Mouse (Mus musculus): ENCODE measurements at regions not wholly inside any gene's neighbourhood (a gene's known extent, or its start where the extent isn't known, plus 50 kb on each side); places are given as distances from the start of the nearest gene placed in this dataset.

- H3K4me3 ChIP-seq (ENCODE audit: insufficient read depth, low read depth, low read length), result no peak overlapping the region
- no peak overlapping the region for H3K27ac ChIP-seq (replicated peaks; ENCODE audit: low read depth, low read length)
- no peaks in the 10 kb centered on the region for H3K4me1 ChIP-seq (ENCODE audit: control insufficient read depth, insufficient read depth, insufficient read length, low read length)
These were observed 131.4 kb downstream of the Cxcl12 start for GRCm38 (mm10) chr6:117299503-117300288.

GRCm38 (mm10) chr6:117303361-117303760 lies 135.0 kb downstream of the Cxcl12 start:
- no peak overlapping the region for H3K4me3 ChIP-seq (ENCODE audit: insufficient read depth, low read depth, low read length)
- no peaks in the 10 kb centered on the region for H3K4me1 ChIP-seq (ENCODE audit: control insufficient read depth, insufficient read depth, insufficient read length, low read length)
- no peak overlapping the region for H3K27ac ChIP-seq (replicated peaks; ENCODE audit: low read depth, low read length)

GRCm38 (mm10) chr6:117305736-117306250 lies 137.5 kb downstream of the Cxcl12 start:
- H3K4me3 ChIP-seq (ENCODE audit: insufficient read depth, low read depth, low read length), result no peak overlapping the region
- no peak overlapping the region for H3K27ac ChIP-seq (replicated peaks; ENCODE audit: low read depth, low read length)
- H3K4me1 ChIP-seq (ENCODE audit: control insufficient read depth, insufficient read depth, insufficient read length, low read length), result no peaks in the 10 kb centered on the region

- H3K4me3 ChIP-seq (ENCODE audit: insufficient read depth, low read depth, low read length), result no peak overlapping the region
- peaks cover 10% of the 10 kb centered on the region; the same call in 1 of the 2 replicates for H3K4me1 ChIP-seq (ENCODE audit: control insufficient read depth, insufficient read depth, insufficient read length, low read length)
- H3K27ac ChIP-seq (replicated peaks; ENCODE audit: low read depth, low read length), result no peak overlapping the region
These were observed 140.3 kb downstream of the Cxcl12 start for GRCm38 (mm10) chr6:117308636-117309035.

GRCm38 (mm10) chr6:117312891-117313781 lies 144.8 kb downstream of the Cxcl12 start:
- H3K4me1 ChIP-seq (ENCODE audit: control insufficient read depth, insufficient read depth, insufficient read length, low read length), result peaks cover 12% of the 10 kb centered on the region; the same call in 1 of the 2 replicates
- H3K27ac ChIP-seq (replicated peaks; ENCODE audit: low read depth, low read length), result peak overlapping the region; percentile 77
- H3K4me3 ChIP-seq (ENCODE audit: insufficient read depth, low read depth, low read length), result no peak overlapping the region

GRCm38 (mm10) chr6:117313944-117314566 lies 145.7 kb downstream of the Cxcl12 start:
- Histone ChIP-seq H3K4me1 (ENCODE audit: control insufficient read depth, insufficient read depth, insufficient read length, low read length) (peaks cover 12% of the 10 kb centered on the region; the same call in 1 of the 2 replicates), H3K4me3 (ENCODE audit: insufficient read depth, low read depth, low read length) (no peak overlapping the region), H3K27ac (replicated peaks; ENCODE audit: low read depth, low read length) (no peak overlapping the region)

- Histone ChIP-seq H3K27ac (replicated peaks; ENCODE audit: low read depth, low read length) (no peak overlapping the region), H3K4me1 (ENCODE audit: control insufficient read depth, insufficient read depth, insufficient read length, low read length) (no peaks in the 10 kb centered on the region), H3K4me3 (ENCODE audit: insufficient read depth, low read depth, low read length) (no peak overlapping the region)
These were observed 155.0 kb downstream of the Cxcl12 start for GRCm38 (mm10) chr6:117323301-117323700.

- no peaks in the 10 kb centered on the region for H3K4me1 ChIP-seq (ENCODE audit: control insufficient read depth, insufficient read depth, insufficient read length, low read length)
- H3K4me3 ChIP-seq (ENCODE audit: insufficient read depth, low read depth, low read length), result no peak overlapping the region
- no peak overlapping the region for H3K27ac ChIP-seq (replicated peaks; ENCODE audit: low read depth, low read length)
These were observed 155.5 kb downstream of the Cxcl12 start for GRCm38 (mm10) chr6:117323850-117324249.

- H3K4me3 ChIP-seq (ENCODE audit: insufficient read depth, low read depth, low read length), result no peak overlapping the region
- H3K4me1 ChIP-seq (ENCODE audit: control insufficient read depth, insufficient read depth, insufficient read length, low read length), result no peaks in the 10 kb centered on the region; the same call in 1 of the 2 replicates
- H3K27ac ChIP-seq (replicated peaks; ENCODE audit: low read depth, low read length), result no peak overlapping the region
These were observed 158.8 kb downstream of the Cxcl12 start for GRCm38 (mm10) chr6:117326835-117327775.

- Histone ChIP-seq H3K4me3 (ENCODE audit: insufficient read depth, low read depth, low read length) (no peak overlapping the region), H3K27ac (replicated peaks; ENCODE audit: low read depth, low read length) (no peak overlapping the region), H3K4me1 (ENCODE audit: control insufficient read depth, insufficient read depth, insufficient read length, low read length) (no peaks in the 10 kb centered on the region; the same call in 1 of the 2 replicates)
These were observed 161.0 kb downstream of the Cxcl12 start for GRCm38 (mm10) chr6:117329164-117329939.

- H3K4me3 ChIP-seq (ENCODE audit: insufficient read depth, low read depth, low read length), result no peak overlapping the region
- H3K4me1 ChIP-seq (ENCODE audit: control insufficient read depth, insufficient read depth, insufficient read length, low read length), result no peaks in the 10 kb centered on the region; the same call in 1 of the 2 replicates
- H3K27ac ChIP-seq (replicated peaks; ENCODE audit: low read depth, low read length), result no peak overlapping the region
These were observed 161.9 kb downstream of the Cxcl12 start for GRCm38 (mm10) chr6:117330198-117330597.

GRCm38 (mm10) chr6:117330726-117331360 lies 162.5 kb downstream of the Cxcl12 start:
- Histone ChIP-seq H3K27ac (replicated peaks; ENCODE audit: low read depth, low read length) (no peak overlapping the region), H3K4me1 (ENCODE audit: control insufficient read depth, insufficient read depth, insufficient read length, low read length) (no peaks in the 10 kb centered on the region; the same call in 1 of the 2 replicates), H3K4me3 (ENCODE audit: insufficient read depth, low read depth, low read length) (no peak overlapping the region)

GRCm38 (mm10) chr6:117332641-117333040 lies 164.3 kb downstream of the Cxcl12 start:
- Histone ChIP-seq H3K4me1 (ENCODE audit: control insufficient read depth, insufficient read depth, insufficient read length, low read length) (no peaks in the 10 kb centered on the region; the same call in 1 of the 2 replicates), H3K4me3 (ENCODE audit: insufficient read depth, low read depth, low read length) (no peak overlapping the region)

More at GRCm38 (mm10) chr6:117332641-117333040, 164.3 kb downstream of the Cxcl12 start:
- no peak overlapping the region for H3K27ac ChIP-seq (replicated peaks; ENCODE audit: low read depth, low read length)

All from brown adipose tissue, adult 24 weeks (tissue).